Mouse (Mus musculus) forebrain, embryonic 15.5 days (tissue): ENCODE results near the gene Grk3. TPM values are rescaled to one million over a fixed set of nuclear protein-coding genes. Genes with fewer than 3 reads are reported as not detected.

ENCODE experiments used
- ATAC-seq: fragments of 200-750 bp; cut with Nextera tagmentation; replicated peaks from 2 replicates; pipeline ENCODE4 v1.8.0; 2017; ENCODE audit warnings: mild to moderate bottlenecking, moderate TSS enrichment, moderate library complexity
- H3K27ac ChIP-seq: fragments of 300-500 bp; sonication (generic); replicated peaks from 2 replicates; pipeline ENCODE4 v1.5.1; 2015; ENCODE audit warnings: mild to moderate bottlenecking, inconsistent platforms
- H3K27me3 ChIP-seq: fragments of 300-500 bp; sonication (generic); 2 replicates; pipeline ENCODE4 v1.6.1; 2015; ENCODE audit warnings: inconsistent platforms
- H3K36me3 ChIP-seq: fragments of 300-500 bp; sonication (generic); 2 replicates; pipeline ENCODE4 v1.6.1; 2015; ENCODE audit warnings: mild to moderate bottlenecking, inconsistent platforms
- H3K4me1 ChIP-seq: fragments of 300-500 bp; sonication (generic); 2 replicates; pipeline ENCODE4 v1.6.1; 2015; ENCODE audit warnings: inconsistent platforms
- H3K4me2 ChIP-seq: fragments of 300-500 bp; sonication (generic); replicated peaks from 2 replicates; pipeline ENCODE4 v1.6.1; 2015; ENCODE audit warnings: mild to moderate bottlenecking, inconsistent platforms
- H3K4me3 ChIP-seq: fragments of 300-500 bp; sonication (generic); 2 replicates; pipeline ENCODE4 v1.5.1; 2015; ENCODE audit warnings: mild to moderate bottlenecking, inconsistent platforms
- H3K9ac ChIP-seq: fragments of 300-500 bp; sonication (generic); replicated peaks from 2 replicates; pipeline ENCODE4 v1.6.1; 2015; ENCODE audit warnings: mild to moderate bottlenecking, inconsistent platforms
- H3K9me3 ChIP-seq: fragments of 300-500 bp; sonication (generic); 2 replicates; pipeline ENCODE4 v1.6.1; 2016; ENCODE audit warnings: inconsistent platforms
- WGBS: fragments of 180-500 bp; shearing (Covaris S2); methylation state at CpG from one replicate; pipeline ENCODE4 v1.1.7; 2015; ENCODE audit warnings: mixed read lengths; 5-methylcytosine and 5-hydroxymethylcytosine counted together
- polyA plus RNA-seq: library from polyadenylated mRNA; unstranded; fragments of >200 nt; fragmentation: Nextera tagmentation; extraction: Ambion mirVana; gene quantifications from 2 replicates; pipeline ENCODE4 v1.2.1, GENCODE M21; 2015

Gene Grk3
- polyA plus RNA-seq, 1 experiment from 2014 or later, result 16.5 TPM

- no peak overlapping the region for H3K4me3 ChIP-seq
- no peaks in the 10 kb centered on the region for H3K27me3 ChIP-seq
- H3K27ac ChIP-seq, result no peak overlapping the region
- H3K4me1 ChIP-seq, result peaks cover 25% of the 10 kb centered on the region
- WGBS, result 85% methylated on average over 3 of the region's 3 CpGs
- H3K4me2 ChIP-seq, result no peak overlapping the region
- no peak for ATAC-seq
- H3K36me3 ChIP-seq, result no peaks in the 10 kb centered on the region
- H3K9me3 ChIP-seq, result no peaks in the 10 kb centered on the region
- no peak overlapping the region for H3K9ac ChIP-seq
Measured at GRCm38 (mm10) chr5:113030082-113030481, 14.5 kb upstream of the Grk3 start.

- Histone ChIP-seq H3K4me2 (no peak overlapping the region), H3K9ac (no peak overlapping the region), H3K9me3 (no peaks in the 10 kb centered on the region), H3K27me3 (no peaks in the 10 kb centered on the region), H3K4me3 (no peak overlapping the region), H3K36me3 (no peaks in the 10 kb centered on the region), H3K27ac (no peak overlapping the region), H3K4me1 (peaks cover 24% of the 10 kb centered on the region)
- WGBS, result 86% methylated on average over 5 of the region's 5 CpGs
- no peak for ATAC-seq
Measured at GRCm38 (mm10) chr5:113026706-113027105, 11.1 kb upstream of the Grk3 start.

- no peaks in the 10 kb centered on the region for H3K9me3 ChIP-seq
- ATAC-seq, result no peak
- WGBS, result 28% methylated on average over 18 of the region's 18 CpGs
- no peaks in the 10 kb centered on the region for H3K36me3 ChIP-seq
- no peak overlapping the region for H3K4me3 ChIP-seq
- peaks cover 15% of the 10 kb centered on the region for H3K4me1 ChIP-seq
- H3K27me3 ChIP-seq, result no peaks in the 10 kb centered on the region
- H3K27ac ChIP-seq, result 0 out of 2 replicates have a peak overlapping the region, but pooled peaks have one; percentile 5
- no peak overlapping the region for H3K9ac ChIP-seq
- peak overlapping the region; percentile 22 for H3K4me2 ChIP-seq
Measured at GRCm38 (mm10) chr5:113024154-113024764, 8.7 kb upstream of the Grk3 start.

- 53% methylated on average over 8 of the region's 8 CpGs for WGBS
- no peak overlapping the region for H3K4me2 ChIP-seq
- H3K4me1 ChIP-seq, result peaks cover 22% of the 10 kb centered on the region
- no peaks in the 10 kb centered on the region for H3K36me3 ChIP-seq
- no peaks in the 10 kb centered on the region for H3K9me3 ChIP-seq
- H3K4me3 ChIP-seq, result no peak overlapping the region
- H3K27ac ChIP-seq, result peak overlapping the region; percentile 59; the same call in 1 of the 2 replicates
- no peaks in the 10 kb centered on the region for H3K27me3 ChIP-seq
- no peak overlapping the region for H3K9ac ChIP-seq
- ATAC-seq, result no peak
Measured at GRCm38 (mm10) chr5:113018190-113018589, 2.6 kb upstream of the Grk3 start.

- no peak for ATAC-seq
- Histone ChIP-seq H3K9ac (no peak overlapping the region), H3K36me3 (no peaks in the 10 kb centered on the region), H3K4me3 (no peak overlapping the region), H3K4me1 (peaks cover 22% of the 10 kb centered on the region), H3K4me2 (no peak overlapping the region), H3K27me3 (no peaks in the 10 kb centered on the region), H3K9me3 (no peaks in the 10 kb centered on the region), H3K27ac (no peak overlapping the region)
- 88% methylated on average over 1 of the region's 1 CpGs for WGBS
Measured at GRCm38 (mm10) chr5:113017004-113017403, 1.4 kb upstream of the Grk3 start.

GRCm38 (mm10) chr5:113014808-113015235 lies 769 bp downstream of the Grk3 start:
- 2% methylated on average over 14 of the region's 14 CpGs for WGBS
- Histone ChIP-seq H3K9me3 (no peaks in the 10 kb centered on the region), H3K27ac (no peak overlapping the region)

GRCm38 (mm10) chr5:113014111-113014807 lies 1.3 kb downstream of the Grk3 start:
- H3K4me3 ChIP-seq, result peak overlapping the region; percentile 66
- ATAC-seq, result no peak
- peak overlapping the region; percentile 70 for H3K4me2 ChIP-seq
- H3K27ac ChIP-seq, result no peak overlapping the region
- WGBS, result 55% methylated on average over 16 of the region's 16 CpGs
- no peaks in the 10 kb centered on the region for H3K9me3 ChIP-seq
- H3K4me1 ChIP-seq, result peaks cover 22% of the 10 kb centered on the region
- peak overlapping the region; percentile 69; the same call in 1 of the 2 replicates for H3K9ac ChIP-seq
- no peaks in the 10 kb centered on the region for H3K27me3 ChIP-seq
- H3K36me3 ChIP-seq, result no peaks in the 10 kb centered on the region

More at GRCm38 (mm10) chr5:113014808-113015235, 769 bp downstream of the Grk3 start:
- H3K36me3 ChIP-seq, result no peaks in the 10 kb centered on the region
- H3K4me2 ChIP-seq, result peak overlapping the region; percentile 70
- ATAC-seq, result peak; percentile 53; the same call in 1 of the 2 replicates
- H3K4me1 ChIP-seq, result peaks cover 22% of the 10 kb centered on the region
- peak overlapping the region; percentile 66 for H3K4me3 ChIP-seq
- peak overlapping the region; percentile 69 for H3K9ac ChIP-seq
- H3K27me3 ChIP-seq, result no peaks in the 10 kb centered on the region

GRCm38 (mm10) chr5:113011926-113012325 lies 3.7 kb downstream of the Grk3 start:
- no peak overlapping the region for H3K4me2 ChIP-seq
- H3K4me3 ChIP-seq, result no peak overlapping the region
- ATAC-seq, result no peak
- no peaks in the 10 kb centered on the region for H3K36me3 ChIP-seq
- no peaks in the 10 kb centered on the region for H3K9me3 ChIP-seq
- no peak overlapping the region for H3K9ac ChIP-seq
- peaks cover 16% of the 10 kb centered on the region for H3K4me1 ChIP-seq
- H3K27ac ChIP-seq, result no peak overlapping the region
- no peaks in the 10 kb centered on the region for H3K27me3 ChIP-seq
- WGBS, result 89% methylated on average over 10 of the region's 10 CpGs

GRCm38 (mm10) chr5:113009183-113009820 lies 6.3 kb downstream of the Grk3 start:
- WGBS, result 91% methylated on average over 8 of the region's 8 CpGs
- Histone ChIP-seq H3K4me2 (no peak overlapping the region), H3K9ac (no peak overlapping the region), H3K27me3 (no peaks in the 10 kb centered on the region), H3K9me3 (no peaks in the 10 kb centered on the region), H3K4me3 (no peak overlapping the region), H3K4me1 (peaks cover 5% of the 10 kb centered on the region; the same call in 1 of the 2 replicates), H3K36me3 (no peaks in the 10 kb centered on the region), H3K27ac (no peak overlapping the region)
- ATAC-seq, result no peak

GRCm38 (mm10) chr5:113008496-113008895 lies 7.1 kb downstream of the Grk3 start:
- Histone ChIP-seq H3K36me3 (no peaks in the 10 kb centered on the region), H3K9me3 (no peaks in the 10 kb centered on the region), H3K27me3 (no peaks in the 10 kb centered on the region), H3K4me1 (no peaks in the 10 kb centered on the region), H3K9ac (no peak overlapping the region), H3K4me2 (no peak overlapping the region), H3K27ac (no peak overlapping the region), H3K4me3 (no peak overlapping the region)
- WGBS, result 88% methylated on average over 2 of the region's 2 CpGs
- no peak for ATAC-seq

- Histone ChIP-seq H3K27ac (no peak overlapping the region), H3K27me3 (no peaks in the 10 kb centered on the region), H3K4me1 (0 out of 2 replicates have a peak, but pooled peaks cover 2% of the 10 kb centered on the region), H3K4me2 (no peak overlapping the region), H3K9me3 (no peaks in the 10 kb centered on the region), H3K4me3 (no peak overlapping the region), H3K9ac (no peak overlapping the region), H3K36me3 (no peaks in the 10 kb centered on the region)
- 91% methylated on average over 7 of the region's 7 CpGs for WGBS
- ATAC-seq, result no peak
Measured at GRCm38 (mm10) chr5:113006997-113007396, 8.6 kb downstream of the Grk3 start.

- Histone ChIP-seq H3K9me3 (no peaks in the 10 kb centered on the region), H3K27me3 (no peaks in the 10 kb centered on the region), H3K9ac (no peak overlapping the region), H3K4me2 (no peak overlapping the region), H3K4me3 (no peak overlapping the region), H3K36me3 (no peaks in the 10 kb centered on the region), H3K4me1 (0 out of 2 replicates have a peak, but pooled peaks cover 2% of the 10 kb centered on the region), H3K27ac (no peak overlapping the region)
- ATAC-seq, result no peak
- WGBS, result 74% methylated on average over 7 of the region's 7 CpGs
Measured at GRCm38 (mm10) chr5:113005941-113006391, 9.6 kb downstream of the Grk3 start.
